Mouse (Mus musculus): Measurements from ENCODE around the gene Susd6. TPM values are rescaled to one million over a fixed set of nuclear protein-coding genes. Genes with fewer than 3 reads are reported as not detected.

Susd6 gene
- total and polyA plus RNA-seq, 3 experiments, result 7.8 to 11.0 (median 8.7) TPM

DNA sequence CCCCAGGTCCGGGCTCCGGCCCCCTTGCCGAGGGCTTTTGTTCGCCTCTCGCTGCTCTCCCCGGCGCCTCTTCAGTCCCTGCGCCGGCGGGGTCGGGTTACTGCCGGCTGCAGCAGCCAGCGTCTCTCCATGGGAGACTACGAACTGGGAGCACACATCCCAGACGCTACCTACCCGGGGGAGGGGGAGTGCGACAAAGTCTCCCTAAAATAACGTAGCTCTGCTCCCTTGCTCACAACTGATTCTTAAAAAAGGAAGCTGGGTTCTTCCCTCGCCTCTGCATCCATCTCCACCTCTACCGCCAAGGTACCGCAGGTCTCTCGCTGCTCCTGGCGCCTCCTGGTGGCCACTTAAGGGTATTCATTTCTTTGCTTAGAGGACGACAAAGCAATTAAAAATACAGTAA is 29.9 kb upstream of the Susd6 start, which contains the start of gene Ccdc177:
TSS of gene Ccdc177 (minus strand) at position 292 of the 406 bp plus-strand sequence.
- H3K79me2 ChIP-seq (replicated peaks; ENCODE audit: control insufficient read depth, extremely low read depth, insufficient read depth, poor library complexity, severe bottlenecking), result no peaks in the 10 kb centered on the region
- peaks cover 31% of the 10 kb centered on the region for H3K9me3 ChIP-seq (replicated peaks; ENCODE audit: low read length)
- no peaks in the 10 kb centered on the region for H3K4me1 ChIP-seq (ENCODE audit: control insufficient read depth in 1 of 2, insufficient read depth in 2 of 2)
- peak; percentile 33 for DNase-seq (ENCODE audit: extremely low read depth)
- TF ChIP-seq SMC3 (IDR thresholded peaks at IDR 0.05; ENCODE audit: low read depth, low read length) (peak; percentile 56), BHLHE40 (IDR thresholded peaks at IDR 0.05; ENCODE audit: low read depth, low read length) (no peak), NELFE (IDR thresholded peaks at IDR 0.05; ENCODE audit: low read depth, low read length) (0 out of 2 replicates have a peak, but pooled peaks have one; percentile 21), JUND (conservative IDR thresholded peaks at IDR 0.05; ENCODE audit: low read depth, low read length) (no peak), MXI1 (IDR thresholded peaks at IDR 0.05; ENCODE audit: low read depth, low read length) (no peak), RAD21 (IDR thresholded peaks at IDR 0.05; ENCODE audit: low read depth, low read length) (peak; percentile 32), ZMIZ1 (IDR thresholded peaks at IDR 0.05; ENCODE audit: low read depth, low read length) (no peak), CTCF (conservative IDR thresholded peaks at IDR 0.05 in 1 of 2, IDR thresholded peaks at IDR 0.05 in 1 of 2; ENCODE audit: low read depth in 2 of 2, low read length in 2 of 2) (peak in 1 of 2 experiments; percentile 67; a peak in 2 of 4 replicates)
- H3K36me3 ChIP-seq (replicated peaks in 1 of 2; ENCODE audit: control insufficient read depth in 1 of 2, insufficient read depth in 1 of 2, low read length in 1 of 2), result no peaks in the 10 kb centered on the region
- no peak within 1 kb of the TSS for H3K27ac ChIP-seq (ENCODE audit: insufficient read depth, low read depth)
- H3K9ac ChIP-seq (ENCODE audit: insufficient read depth, low read depth), result no peak within 1 kb of the TSS
- in situ Hi-C loops (cut with MboI; ENCODE audit: low pct_ligation_motif_present, low pct_unique_long_range_greater_than_20kb, low sequenced_read_pairs), result no loop called here
- H3K27me3 ChIP-seq (replicated peaks), result peaks cover 3% of the 10 kb centered on the region
- H3K4me2 ChIP-seq (ENCODE audit: insufficient read depth, low read depth, poor library complexity, severe bottlenecking), result no peak within 1 kb of the TSS; the same call in 1 of the 2 replicates
- no peak within 1 kb of the TSS for H3K4me3 ChIP-seq (replicated peaks in 1 of 3; ENCODE audit: low read depth in 2 of 3, low read length in 2 of 3, poor library complexity in 1 of 3)
- dilution Hi-C loops (cut with MboI; ENCODE audit: extremely low pct_ligation_motif_present, extremely low pct_unique_long_range_greater_than_20kb, low sequenced_read_pairs), result no loop called here

GRCm38 (mm10) chr12:80762982-80763381 is 27.3 kb upstream of the Susd6 start:
- no peak for DNase-seq (ENCODE audit: extremely low read depth)
- H3K27ac ChIP-seq (ENCODE audit: insufficient read depth, low read depth), result no peak overlapping the region
- no peak overlapping the region for H3K9ac ChIP-seq (ENCODE audit: insufficient read depth, low read depth)
- H3K36me3 ChIP-seq (replicated peaks in 1 of 2; ENCODE audit: control insufficient read depth in 1 of 2, insufficient read depth in 1 of 2, low read length in 1 of 2), result no peaks in the 10 kb centered on the region
- no peak overlapping the region for H3K4me2 ChIP-seq (ENCODE audit: insufficient read depth, low read depth, poor library complexity, severe bottlenecking)
- peaks cover 3% of the 10 kb centered on the region for H3K27me3 ChIP-seq (replicated peaks)
- H3K9me3 ChIP-seq (replicated peaks; ENCODE audit: low read length), result peaks cover 23% of the 10 kb centered on the region
- H3K4me3 ChIP-seq (replicated peaks in 1 of 3; ENCODE audit: low read depth in 2 of 3, low read length in 2 of 3, poor library complexity in 1 of 3), result no peak overlapping the region
- in situ Hi-C loops (cut with MboI; ENCODE audit: low pct_ligation_motif_present, low pct_unique_long_range_greater_than_20kb, low sequenced_read_pairs) (no loop called here), dilution Hi-C loops (cut with MboI; ENCODE audit: extremely low pct_ligation_motif_present, extremely low pct_unique_long_range_greater_than_20kb, low sequenced_read_pairs) (no loop called here)
- no peaks in the 10 kb centered on the region for H3K4me1 ChIP-seq (ENCODE audit: control insufficient read depth in 1 of 2, insufficient read depth in 2 of 2)
- no peak for TF ChIP-seq MAX (IDR thresholded peaks at IDR 0.05; ENCODE audit: low read length)
- H3K79me2 ChIP-seq (replicated peaks; ENCODE audit: control insufficient read depth, extremely low read depth, insufficient read depth, poor library complexity, severe bottlenecking), result no peaks in the 10 kb centered on the region

DNA sequence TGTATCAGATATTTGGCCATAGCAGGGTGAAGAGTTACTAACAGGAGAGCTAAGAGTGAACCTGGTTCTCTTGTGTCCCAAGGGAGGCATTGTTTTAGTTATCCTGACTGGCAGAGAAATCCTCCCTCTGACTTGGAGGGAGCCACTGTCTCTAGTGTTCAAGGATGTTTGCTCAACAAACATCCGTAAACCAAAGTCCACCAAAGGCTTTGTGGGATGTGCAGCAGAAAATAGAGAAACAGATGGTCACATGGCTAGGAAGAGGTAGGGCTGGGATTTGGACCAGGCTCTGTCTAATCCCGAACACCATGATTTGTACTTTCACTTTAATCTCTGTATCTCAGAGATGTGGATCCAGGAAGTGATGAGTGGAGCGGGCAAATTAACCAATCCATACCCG is 26.2 kb upstream of the Susd6 start:
- no peak overlapping the region for H3K9ac ChIP-seq (ENCODE audit: insufficient read depth, low read depth)
- DNase-seq (ENCODE audit: extremely low read depth), result no peak
- no peaks in the 10 kb centered on the region for H3K79me2 ChIP-seq (replicated peaks; ENCODE audit: control insufficient read depth, extremely low read depth, insufficient read depth, poor library complexity, severe bottlenecking)
- H3K4me3 ChIP-seq (replicated peaks in 1 of 3; ENCODE audit: low read depth in 2 of 3, low read length in 2 of 3, poor library complexity in 1 of 3), result no peak overlapping the region
- dilution Hi-C loops (cut with MboI; ENCODE audit: extremely low pct_ligation_motif_present, extremely low pct_unique_long_range_greater_than_20kb, low sequenced_read_pairs) (no loop called here), in situ Hi-C loops (cut with MboI; ENCODE audit: low pct_ligation_motif_present, low pct_unique_long_range_greater_than_20kb, low sequenced_read_pairs) (no loop called here)
- no peaks in the 10 kb centered on the region for H3K36me3 ChIP-seq (replicated peaks in 1 of 2; ENCODE audit: control insufficient read depth in 1 of 2, insufficient read depth in 1 of 2, low read length in 1 of 2)
- no peaks in the 10 kb centered on the region for H3K4me1 ChIP-seq (ENCODE audit: control insufficient read depth in 1 of 2, insufficient read depth in 2 of 2)
- H3K27me3 ChIP-seq (replicated peaks), result peaks cover 3% of the 10 kb centered on the region
- H3K9me3 ChIP-seq (replicated peaks; ENCODE audit: low read length), result peaks cover 12% of the 10 kb centered on the region
- TF ChIP-seq USF1 (IDR thresholded peaks at IDR 0.05; ENCODE audit: low read depth, low read length), result no peak
- no peak for TF ChIP-seq CTCF (conservative IDR thresholded peaks at IDR 0.05 in 1 of 2, IDR thresholded peaks at IDR 0.05 in 1 of 2; ENCODE audit: low read depth in 2 of 2, low read length in 2 of 2)
- TF ChIP-seq EP300 (IDR thresholded peaks at IDR 0.05; ENCODE audit: low read length), result no peak
- no peak for TF ChIP-seq TBP (conservative IDR thresholded peaks at IDR 0.05; ENCODE audit: low read depth, low read length)
- no peak for TF ChIP-seq PAX5 (IDR thresholded peaks at IDR 0.05; ENCODE audit: low read length)
- no peak for TF ChIP-seq MAZ (IDR thresholded peaks at IDR 0.05; ENCODE audit: low read depth, low read length)
- TF ChIP-seq RCOR1 (conservative IDR thresholded peaks at IDR 0.05; ENCODE audit: low read depth, low read length), result no peak
- no peak for TF ChIP-seq E2F4 (IDR thresholded peaks at IDR 0.05; ENCODE audit: insufficient replicate concordance, low read depth, low read length)
- TF ChIP-seq USF2 (conservative IDR thresholded peaks at IDR 0.05; ENCODE audit: low read depth, low read length), result no peak
- TF ChIP-seq SIN3A (IDR thresholded peaks at IDR 0.05; ENCODE audit: low read length), result no peak
- no peak for TF ChIP-seq MEF2A (IDR thresholded peaks at IDR 0.05; ENCODE audit: borderline replicate concordance, low read depth, low read length)
- no peak for TF ChIP-seq HCFC1 (IDR thresholded peaks at IDR 0.05; ENCODE audit: low read depth, low read length)
- TF ChIP-seq TCF12 (IDR thresholded peaks at IDR 0.05; ENCODE audit: low read depth, low read length), result no peak
- no peak for TF ChIP-seq NRF1 (IDR thresholded peaks at IDR 0.05; ENCODE audit: low read depth, low read length)
- H3K4me2 ChIP-seq (ENCODE audit: insufficient read depth, low read depth, poor library complexity, severe bottlenecking), result no peak overlapping the region; the same call in 1 of the 2 replicates
- no peak overlapping the region for H3K27ac ChIP-seq (ENCODE audit: insufficient read depth, low read depth)

All from CH12.LX (cell line).